Mouse (Mus musculus): ENCODE results near the gene Mylk4. TPM values are rescaled to one million over a fixed set of nuclear protein-coding genes. Genes with fewer than 3 reads are reported as not detected.

Mylk4 gene
- total and polyA plus RNA-seq, 2 experiments from 2014 or later, result 0.11 TPM; not detected in 1

DNA sequence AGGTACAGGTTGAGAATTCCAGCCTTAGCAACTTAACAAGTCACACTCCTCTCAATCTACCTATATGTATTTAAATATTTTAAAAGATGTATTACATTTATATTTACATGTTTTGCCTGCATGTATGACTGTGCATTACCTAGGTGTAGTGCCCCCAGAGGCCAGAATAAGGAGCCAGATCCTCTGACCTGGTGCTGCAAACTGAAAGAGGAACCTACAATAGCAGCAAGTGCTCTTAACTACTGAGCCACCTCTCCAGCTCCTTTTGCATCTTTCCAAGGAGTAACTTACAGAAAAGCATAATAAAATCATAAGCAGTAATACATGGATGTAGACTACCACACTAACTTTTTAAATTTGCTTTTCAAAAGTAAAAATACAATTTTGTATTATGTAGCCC is 17.1 kb upstream of the Mylk4 start:
- DNase-seq (ENCODE audit: low spot score) (peak; percentile 16), ATAC-seq (no peak)
- Histone ChIP-seq H3K9ac (replicated peaks; ENCODE audit: low read length) (peak overlapping the region; percentile 54), H3K9me3 (ENCODE audit: low read length) (no peaks in the 10 kb centered on the region), H3K4me2 (ENCODE audit: low read depth, low read length) (peak overlapping the region; percentile 66), H3K4me1 (ENCODE audit: insufficient read depth, low read length) (peaks cover 13% of the 10 kb centered on the region), H3K27me3 (ENCODE audit: insufficient read depth, low read length) (no peaks in the 10 kb centered on the region), H3K4me3 (ENCODE audit: low read length) (no peak overlapping the region), H3K36me3 (ENCODE audit: insufficient read depth, low read length) (no peaks in the 10 kb centered on the region), H3K27ac (0 out of 2 replicates have a peak overlapping the region, but pooled peaks have one; percentile 76)
- peak; percentile 43 for TF ChIP-seq CTCF (IDR thresholded peaks at IDR 0.05; ENCODE audit: low read depth)

DNA sequence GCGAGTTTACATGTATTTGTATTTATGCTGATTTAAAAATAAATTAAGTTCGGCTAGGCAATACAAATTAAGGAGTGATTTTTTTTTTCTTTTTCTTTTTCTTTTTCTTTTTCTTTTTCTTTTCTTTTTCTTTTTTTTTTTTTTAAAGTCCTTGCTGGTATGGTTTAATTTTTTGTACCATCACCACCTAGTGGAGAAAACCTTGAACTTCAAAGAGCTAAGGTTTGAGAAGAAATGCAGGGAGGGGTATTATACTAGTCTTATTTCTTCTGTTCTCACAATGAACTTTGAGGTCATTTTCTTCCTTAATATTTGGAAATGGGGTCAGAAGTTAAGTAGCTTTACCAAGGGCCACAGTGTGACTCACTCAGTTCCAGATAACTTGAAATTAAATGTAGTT is 15.4 kb upstream of the Mylk4 start:
- H3K4me1 ChIP-seq (ENCODE audit: insufficient read depth, low read length), result peaks cover 12% of the 10 kb centered on the region
- no peak overlapping the region for H3K4me2 ChIP-seq (ENCODE audit: low read depth, low read length)
- no peaks in the 10 kb centered on the region for H3K27me3 ChIP-seq (ENCODE audit: insufficient read depth, low read length)
- ATAC-seq (no peak), DNase-seq (ENCODE audit: low spot score) (no peak)
- H3K9me3 ChIP-seq (ENCODE audit: low read length), result no peaks in the 10 kb centered on the region
- TF ChIP-seq CTCF (IDR thresholded peaks at IDR 0.05; ENCODE audit: low read depth), result peak; percentile 29; the same call in 1 of the 2 replicates
- H3K27ac ChIP-seq, result no peak overlapping the region
- H3K4me3 ChIP-seq (ENCODE audit: low read length), result no peak overlapping the region
- no peak overlapping the region for H3K9ac ChIP-seq (replicated peaks; ENCODE audit: low read length)
- H3K36me3 ChIP-seq (ENCODE audit: insufficient read depth, low read length), result no peaks in the 10 kb centered on the region
- 86% methylated on average over 2 of the region's 2 CpGs for WGBS

DNA sequence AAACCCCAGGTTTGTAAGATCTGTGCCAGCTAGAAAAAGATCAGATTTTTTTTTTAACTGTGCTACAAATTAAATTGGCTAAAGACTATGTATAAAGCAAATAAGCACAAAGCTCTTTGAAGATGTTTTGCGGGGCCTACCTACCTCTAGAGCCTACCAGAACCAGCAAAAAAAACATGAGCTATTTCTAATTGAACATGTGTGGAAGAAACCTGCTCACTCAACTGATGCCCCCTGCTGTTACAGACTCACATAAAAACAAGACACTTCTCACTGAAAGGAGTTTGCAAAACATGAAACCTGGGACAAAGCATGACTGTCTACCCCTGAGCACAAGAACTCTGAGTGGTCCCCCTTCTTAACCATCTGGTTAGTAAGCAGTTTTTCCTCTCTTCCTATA is 13.3 kb upstream of the Mylk4 start:
- Histone ChIP-seq H3K27me3 (ENCODE audit: insufficient read depth, low read length) (no peaks in the 10 kb centered on the region), H3K27ac (no peak overlapping the region), H3K4me3 (ENCODE audit: low read length) (no peak overlapping the region), H3K4me2 (ENCODE audit: low read depth, low read length) (no peak overlapping the region), H3K4me1 (ENCODE audit: insufficient read depth, low read length) (peaks cover 4% of the 10 kb centered on the region; the same call in 1 of the 2 replicates), H3K9me3 (ENCODE audit: low read length) (no peaks in the 10 kb centered on the region), H3K9ac (replicated peaks; ENCODE audit: low read length) (no peak overlapping the region), H3K36me3 (ENCODE audit: insufficient read depth, low read length) (no peaks in the 10 kb centered on the region)
- peak; percentile 34 for TF ChIP-seq CTCF (IDR thresholded peaks at IDR 0.05; ENCODE audit: low read depth)
- ATAC-seq (no peak), DNase-seq (ENCODE audit: low spot score) (peak; percentile 28)
- 94% methylated on average over 1 of the region's 1 CpGs for WGBS

DNA sequence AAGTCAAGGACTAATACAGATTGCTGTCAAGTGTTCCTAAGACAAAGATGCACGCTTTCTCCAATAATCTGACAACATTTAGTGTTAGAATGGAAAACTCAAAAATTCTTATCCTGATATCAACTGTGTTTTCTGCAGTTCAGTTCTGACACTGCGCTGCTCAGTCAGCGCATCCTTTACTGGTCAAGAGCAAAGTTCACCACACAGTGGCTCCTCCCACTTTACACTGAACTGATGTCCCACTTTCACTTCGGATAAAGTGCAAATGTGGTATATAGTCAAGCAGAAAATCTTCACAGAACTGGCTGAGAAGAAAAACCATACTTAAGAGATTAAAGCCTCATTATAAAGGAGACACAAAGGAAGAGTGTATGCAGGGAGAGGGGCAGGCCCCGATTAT is 11.4 kb upstream of the Mylk4 start:
- Histone ChIP-seq H3K27me3 (ENCODE audit: insufficient read depth, low read length) (no peaks in the 10 kb centered on the region), H3K4me3 (ENCODE audit: low read length) (no peak overlapping the region), H3K9ac (replicated peaks; ENCODE audit: low read length) (no peak overlapping the region), H3K27ac (no peak overlapping the region), H3K9me3 (ENCODE audit: low read length) (no peaks in the 10 kb centered on the region), H3K4me1 (ENCODE audit: insufficient read depth, low read length) (no peaks in the 10 kb centered on the region), H3K4me2 (ENCODE audit: low read depth, low read length) (no peak overlapping the region), H3K36me3 (ENCODE audit: insufficient read depth, low read length) (no peaks in the 10 kb centered on the region)
- DNase-seq (ENCODE audit: low spot score) (no peak), ATAC-seq (no peak)
- 86% methylated on average over 5 of the region's 5 CpGs for WGBS
- no peak for TF ChIP-seq CTCF (IDR thresholded peaks at IDR 0.05; ENCODE audit: low read depth)

DNA sequence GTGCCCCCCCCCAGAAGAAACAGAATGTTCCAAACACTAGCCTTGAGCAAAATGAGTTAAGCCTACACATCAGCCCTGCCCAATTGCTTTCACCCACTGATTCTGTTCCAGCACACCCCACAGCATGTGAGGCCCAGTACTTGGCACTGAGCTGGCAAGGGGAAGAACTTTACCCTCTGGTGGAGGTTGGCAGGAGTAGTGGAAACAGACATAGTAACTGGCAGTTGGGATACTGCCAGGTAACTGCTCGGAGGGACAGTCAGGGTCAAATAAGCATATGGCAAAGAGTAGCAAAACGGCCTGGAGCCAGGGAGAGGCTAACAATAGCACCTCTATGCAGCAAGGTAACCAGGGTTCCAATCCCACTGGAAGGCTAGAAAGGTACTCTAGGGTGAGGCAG is 10.9 kb upstream of the Mylk4 start:
- peak; percentile 62; the same call in 1 of the 2 replicates for ATAC-seq
- no peaks in the 10 kb centered on the region for H3K36me3 ChIP-seq (ENCODE audit: insufficient read depth, low read length)

DNA sequence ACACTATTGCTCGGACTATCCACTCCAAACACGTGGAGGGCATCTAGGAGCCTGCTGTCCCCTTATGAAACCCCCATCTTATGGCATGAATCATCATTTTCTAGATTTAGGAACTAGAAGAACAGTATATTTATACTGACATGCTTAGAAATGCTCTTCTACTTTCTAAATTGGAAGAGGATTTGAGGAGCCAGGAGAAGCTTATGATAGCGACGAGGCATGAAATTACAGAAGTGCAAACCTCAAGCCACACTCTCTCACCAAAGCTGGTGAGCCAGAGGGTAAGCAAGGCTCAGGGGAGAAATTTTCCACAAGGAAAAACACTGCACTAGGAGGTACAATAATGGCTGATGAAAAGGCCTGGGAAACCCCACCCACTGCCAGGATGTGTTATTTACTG is 6.0 kb upstream of the Mylk4 start:
- no peak for TF ChIP-seq CTCF (IDR thresholded peaks at IDR 0.05; ENCODE audit: low read depth)
- Histone ChIP-seq H3K36me3 (ENCODE audit: insufficient read depth, low read length) (no peaks in the 10 kb centered on the region), H3K9me3 (ENCODE audit: low read length) (no peaks in the 10 kb centered on the region), H3K9ac (replicated peaks; ENCODE audit: low read length) (no peak overlapping the region), H3K4me1 (ENCODE audit: insufficient read depth, low read length) (no peaks in the 10 kb centered on the region), H3K4me2 (ENCODE audit: low read depth, low read length) (no peak overlapping the region), H3K4me3 (ENCODE audit: low read length) (no peak overlapping the region), H3K27me3 (ENCODE audit: insufficient read depth, low read length) (no peaks in the 10 kb centered on the region), H3K27ac (no peak overlapping the region)
- 79% methylated on average over 4 of the region's 4 CpGs for WGBS
- ATAC-seq (no peak), DNase-seq (ENCODE audit: low spot score) (no peak)

More for the DNA sequence above, 10.9 kb upstream of the Mylk4 start:
- 42% methylated on average over 2 of the region's 2 CpGs for WGBS
- no peak for TF ChIP-seq CTCF (IDR thresholded peaks at IDR 0.05; ENCODE audit: low read depth)
- Histone ChIP-seq H3K27me3 (ENCODE audit: insufficient read depth, low read length) (no peaks in the 10 kb centered on the region), H3K4me1 (ENCODE audit: insufficient read depth, low read length) (no peaks in the 10 kb centered on the region), H3K9ac (replicated peaks; ENCODE audit: low read length) (no peak overlapping the region), H3K4me2 (ENCODE audit: low read depth, low read length) (no peak overlapping the region), H3K9me3 (ENCODE audit: low read length) (no peaks in the 10 kb centered on the region), H3K27ac (no peak overlapping the region), H3K4me3 (ENCODE audit: low read length) (no peak overlapping the region)
- DNase-seq (ENCODE audit: low spot score), result peak; percentile 43

DNA sequence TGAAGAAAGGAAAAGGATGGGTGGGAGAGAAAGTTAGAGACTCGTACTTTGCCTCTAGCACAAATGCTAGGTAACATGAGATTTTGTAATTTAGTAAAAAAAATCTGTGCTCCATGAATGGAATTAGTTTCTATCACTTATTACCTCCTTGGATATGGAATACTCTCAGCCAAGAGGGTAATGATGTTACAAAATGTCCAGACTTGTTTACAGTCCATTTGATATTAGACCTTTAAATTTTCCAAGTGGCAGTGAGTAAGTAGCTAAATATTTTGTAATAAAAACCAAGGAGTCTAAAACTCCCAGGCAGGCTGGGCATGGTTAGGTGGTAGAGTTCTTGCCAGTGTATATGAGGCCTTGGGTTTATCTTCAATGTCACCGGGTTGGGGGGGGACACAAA is 3.8 kb upstream of the Mylk4 start:
- no peak overlapping the region for H3K4me3 ChIP-seq (ENCODE audit: low read length)
- ATAC-seq (no peak), DNase-seq (ENCODE audit: low spot score) (no peak)
- H3K27ac ChIP-seq, result no peak overlapping the region
- no peaks in the 10 kb centered on the region for H3K36me3 ChIP-seq (ENCODE audit: insufficient read depth, low read length)
- TF ChIP-seq CTCF (IDR thresholded peaks at IDR 0.05; ENCODE audit: low read depth), result no peak
- H3K27me3 ChIP-seq (ENCODE audit: insufficient read depth, low read length), result no peaks in the 10 kb centered on the region
- H3K9me3 ChIP-seq (ENCODE audit: low read length), result no peaks in the 10 kb centered on the region
- H3K9ac ChIP-seq (replicated peaks; ENCODE audit: low read length), result no peak overlapping the region
- no peaks in the 10 kb centered on the region for H3K4me1 ChIP-seq (ENCODE audit: insufficient read depth, low read length)
- 80% methylated on average over 2 of the region's 2 CpGs for WGBS
- H3K4me2 ChIP-seq (ENCODE audit: low read depth, low read length), result no peak overlapping the region

All from hindbrain, postnatal 0 days (tissue).